In the genomic region with DNA sequence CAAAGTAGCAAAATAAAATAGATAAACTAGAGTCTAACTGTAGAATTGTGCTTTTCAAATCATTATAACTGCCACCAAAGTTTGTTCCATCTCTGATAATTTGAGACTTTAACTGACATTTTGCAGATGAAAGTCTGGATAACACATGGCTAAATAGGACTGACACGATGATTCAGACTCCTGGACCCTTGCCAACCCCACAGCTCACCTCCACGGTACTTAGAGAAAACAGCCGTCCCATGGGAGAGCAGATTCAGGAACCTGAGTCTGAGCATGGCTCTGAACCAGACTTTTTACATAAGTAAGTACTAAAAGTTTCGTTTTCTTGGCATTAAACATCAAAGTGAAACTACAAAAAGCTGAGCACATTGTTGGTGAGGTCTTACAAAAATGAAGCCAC, we compare ENCODE assay signal across 9 mouse cellular contexts.
DNase-seq lines count a peak whose midpoint lies in the region; ATAC-seq lines count a peak whose summit lies in the region.
"Had no signal": no experiment of that assay in that cellular context is flagged by ENCODE, and none has a peak within 500 bp of the region (broad histone marks: within the 10 kb centered on the region; RNA-seq: fewer than 3 reads in every experiment).

No protein-coding gene starts in this region.

- H3K4me3 ChIP-seq in embryonic facial prominence, embryonic 11.5 days (ENCODE audit: low read depth, low read length): no peak overlapping the region
- no peak overlapping the region for H3K4me3 ChIP-seq in embryonic facial prominence, embryonic 10.5 days
- no peak overlapping the region for H3K4me3 ChIP-seq in forebrain, embryonic 14.5 days (ENCODE audit: low read depth, low read length)
- H3K4me3 ChIP-seq in forebrain, embryonic 12.5 days (replicated peaks): no peak overlapping the region
- H3K4me3 ChIP-seq: embryonic facial prominence, embryonic 12.5 days had no signal

- WGBS in embryonic facial prominence, embryonic 11.5 days: 63% methylated on average over 4 of the region's 4 CpGs
- 79% methylated on average over 4 of the region's 4 CpGs for WGBS in embryonic facial prominence, embryonic 10.5 days
- 53% methylated on average over 4 of the region's 4 CpGs for WGBS in forebrain, embryonic 14.5 days
- WGBS in forebrain, embryonic 12.5 days: 75% methylated on average over 4 of the region's 4 CpGs

- no peak overlapping the region for H3K9ac ChIP-seq in embryonic facial prominence, embryonic 11.5 days (replicated peaks; ENCODE audit: low read length)
- no peak overlapping the region for H3K9ac ChIP-seq in forebrain, embryonic 14.5 days (ENCODE audit: low read length)
- H3K9ac ChIP-seq in forebrain, embryonic 12.5 days: no peak overlapping the region
- H3K9ac ChIP-seq: embryonic facial prominence, embryonic 12.5 days had no signal

- ATAC-seq in embryonic facial prominence, embryonic 11.5 days (replicated peaks; ENCODE audit: insufficient number of reproducible peaks, low FRiP score, low TSS enrichment, low read depth): no peak
- no peak for ATAC-seq in forebrain, embryonic 14.5 days
- ATAC-seq in forebrain, embryonic 12.5 days (ENCODE audit: low FRiP score): no peak

- no peaks in the 10 kb centered on the region for H3K27me3 ChIP-seq in embryonic facial prominence, embryonic 11.5 days (ENCODE audit: control insufficient read depth, insufficient read depth, low read length)
- no peaks in the 10 kb centered on the region for H3K27me3 ChIP-seq in embryonic facial prominence, embryonic 10.5 days (replicated peaks; ENCODE audit: low read depth, poor library complexity, severe bottlenecking)
- H3K27me3 ChIP-seq in forebrain, embryonic 14.5 days (replicated peaks; ENCODE audit: control insufficient read depth, insufficient read depth, low read length): no peaks in the 10 kb centered on the region
- no peaks in the 10 kb centered on the region for H3K27me3 ChIP-seq in forebrain, embryonic 12.5 days
- H3K27me3 ChIP-seq: embryonic facial prominence, embryonic 12.5 days had no signal

- no peaks in the 10 kb centered on the region for H3K36me3 ChIP-seq in embryonic facial prominence, embryonic 11.5 days (replicated peaks; ENCODE audit: control insufficient read depth, insufficient read depth, low read depth, low read length)
- H3K36me3 ChIP-seq in embryonic facial prominence, embryonic 10.5 days (replicated peaks): peaks cover 83% of the 10 kb centered on the region
- H3K36me3 ChIP-seq in forebrain, embryonic 14.5 days (ENCODE audit: control insufficient read depth, insufficient read depth, low read length): peaks cover 28% of the 10 kb centered on the region
- peaks cover 23% of the 10 kb centered on the region for H3K36me3 ChIP-seq in forebrain, embryonic 12.5 days (replicated peaks)

- DNase-seq in embryonic facial prominence, embryonic 11.5 days (ENCODE audit: low spot score): peak; percentile 53
- no peak for DNase-seq in embryonic facial prominence, embryonic 10.5 days (ENCODE audit: low spot score)
- DNase-seq in 3T3-L1 (ENCODE audit: low read depth, low spot score): peak; percentile 75
- peak; percentile 77 to 79 for DNase-seq in cerebellum, adult 18-20 months
- peak; percentile 68 for DNase-seq in kidney, postnatal 25 days
- DNase-seq in forebrain, embryonic 14.5 days (ENCODE audit: low spot score): no peak
- DNase-seq in right cerebral cortex, postnatal 10 days (ENCODE audit: low spot score in 2 of 2): no peak

- no peaks in the 10 kb centered on the region for H3K9me3 ChIP-seq in embryonic facial prominence, embryonic 11.5 days (replicated peaks; ENCODE audit: control insufficient read depth, low read length)
- no peaks in the 10 kb centered on the region for H3K9me3 ChIP-seq in embryonic facial prominence, embryonic 10.5 days
- H3K9me3 ChIP-seq in forebrain, embryonic 14.5 days (replicated peaks; ENCODE audit: control insufficient read depth, low read length): no peaks in the 10 kb centered on the region
- no peaks in the 10 kb centered on the region for H3K9me3 ChIP-seq in forebrain, embryonic 12.5 days
- H3K9me3 ChIP-seq: embryonic facial prominence, embryonic 12.5 days had no signal

- no peak overlapping the region for H3K27ac ChIP-seq in embryonic facial prominence, embryonic 11.5 days (replicated peaks; ENCODE audit: low read depth, low read length)
- no peak overlapping the region for H3K27ac ChIP-seq in embryonic facial prominence, embryonic 10.5 days (replicated peaks)
- no peak overlapping the region for H3K27ac ChIP-seq in forebrain, embryonic 14.5 days (ENCODE audit: low read depth, low read length)
- H3K27ac ChIP-seq in forebrain, embryonic 12.5 days: no peak overlapping the region
- H3K27ac ChIP-seq: embryonic facial prominence, embryonic 12.5 days had no signal

- H3K4me1 ChIP-seq in embryonic facial prominence, embryonic 11.5 days (ENCODE audit: control insufficient read depth, insufficient read depth, low read length): no peaks in the 10 kb centered on the region
- H3K4me1 ChIP-seq in embryonic facial prominence, embryonic 10.5 days: no peaks in the 10 kb centered on the region
- H3K4me1 ChIP-seq in forebrain, embryonic 14.5 days (ENCODE audit: control insufficient read depth, insufficient read depth, low read length): no peaks in the 10 kb centered on the region
- no peaks in the 10 kb centered on the region for H3K4me1 ChIP-seq in forebrain, embryonic 12.5 days
- H3K4me1 ChIP-seq: embryonic facial prominence, embryonic 12.5 days had no signal

- H3K4me2 ChIP-seq in embryonic facial prominence, embryonic 11.5 days (ENCODE audit: low read depth, low read length): no peak overlapping the region
- H3K4me2 ChIP-seq in forebrain, embryonic 14.5 days (ENCODE audit: low read length): no peak overlapping the region
- no peak overlapping the region for H3K4me2 ChIP-seq in forebrain, embryonic 12.5 days
- H3K4me2 ChIP-seq: embryonic facial prominence, embryonic 12.5 days had no signal

Comparison
In these comparisons a context has a peak if more than half of its experiments do, and no peak if none do; other contexts are left out.
1. DNase-seq: peak in embryonic facial prominence, embryonic 11.5 days (single experiment), 3T3-L1 (single experiment), cerebellum, adult 18-20 months (2 of 2) and kidney, postnatal 25 days (2 of 2); none in embryonic facial prominence, embryonic 10.5 days (single experiment), forebrain, embryonic 14.5 days (single experiment) and right cerebral cortex, postnatal 10 days (0 of 2).